Mouse (Mus musculus) small intestine, adult 2 months (tissue): Measurements from ENCODE around the gene Fam126a. TPM values are rescaled to one million over a fixed set of nuclear protein-coding genes. Genes with fewer than 3 reads are reported as not detected.

Experiments
- H3K27ac ChIP-seq: fragments of 200-500 bp; 2 replicates; pipeline ENCODE4 v1.5.1; 2012; ENCODE audit warnings: low read depth, low read length, control low read depth, inconsistent platforms; ENCODE audit not compliant: insufficient read depth
- H3K27me3 ChIP-seq: fragments of 200-500 bp; 2 replicates; pipeline ENCODE4 v1.6.1; 2012; ENCODE audit warnings: mild to moderate bottlenecking, moderate library complexity, low read length, inconsistent platforms; ENCODE audit not compliant: control insufficient read depth, insufficient read depth
- H3K36me3 ChIP-seq: fragments of 200-500 bp; 2 replicates; pipeline ENCODE4 v1.6.1; 2012; ENCODE audit warnings: mild to moderate bottlenecking, low read length, control low read depth, inconsistent platforms; ENCODE audit not compliant: control insufficient read depth, insufficient read depth
- H3K4me1 ChIP-seq: fragments of 200-500 bp; 2 replicates; pipeline ENCODE4 v1.6.1; 2012; ENCODE audit warnings: low read length, inconsistent platforms, mixed read lengths; ENCODE audit not compliant: control insufficient read depth, insufficient read depth, insufficient read length
- H3K4me3 ChIP-seq: fragments of 200-500 bp; 2 replicates; pipeline ENCODE4 v1.5.1; 2012; ENCODE audit warnings: low read depth, mild to moderate bottlenecking, control low read depth, inconsistent platforms, low read length, moderate library complexity
- CTCF ChIP-seq: fragments of 200-500 bp; IDR thresholded peaks from 2 replicates; pipeline ENCODE4 v1.5.1; 2012; ENCODE audit warnings: low read depth, mild to moderate bottlenecking, control low read depth, inconsistent platforms, low read length, moderate library complexity, mixed read lengths; ENCODE audit not compliant: insufficient replicate concordance, insufficient read length; ENCODE audit errors: extremely low read depth
- POLR2A ChIP-seq: fragments of 200-500 bp; IDR thresholded peaks from 2 replicates; pipeline ENCODE4 v1.6.1; 2012; ENCODE audit warnings: low read depth, mild to moderate bottlenecking, control low read depth, inconsistent platforms, low read length, moderate library complexity
- WGBS: fragments of 180-500 bp; shearing (Covaris S2); methylation state at CpG from one replicate; pipeline ENCODE4 v1.1.7; 2018; 5-methylcytosine and 5-hydroxymethylcytosine counted together
- polyA plus RNA-seq: library from polyadenylated mRNA; depleted of rRNA; stranded (reverse); fragments of >200 nt; gene quantifications from 2 replicates; pipeline ENCODE4 v1.2.3, GENCODE M21; 2012

Gene Fam126a
- polyA plus RNA-seq, 1 experiment: 1.1 TPM

GRCm38 (mm10) chr5:23964599-23965165, 65.8 kb downstream of the Fam126a start:
- no peak overlapping the region for H3K4me3 ChIP-seq
- H3K27ac ChIP-seq: no peak overlapping the region
- H3K36me3 ChIP-seq: peaks cover 2% of the 10 kb centered on the region; the same call in 1 of the 2 replicates
- H3K4me1 ChIP-seq: no peaks in the 10 kb centered on the region
- H3K27me3 ChIP-seq: no peaks in the 10 kb centered on the region
- WGBS: 85% methylated on average over 10 of the region's 10 CpGs
- TF ChIP-seq CTCF: no peak
- TF ChIP-seq POLR2A: no peak

GRCm38 (mm10) chr5:23953047-23953446, 77.4 kb downstream of the Fam126a start:
- H3K27me3 ChIP-seq: no peaks in the 10 kb centered on the region
- H3K27ac ChIP-seq: no peak overlapping the region
- WGBS: 95% methylated on average over 5 of the region's 5 CpGs
- no peaks in the 10 kb centered on the region for H3K4me1 ChIP-seq
- TF ChIP-seq CTCF (no peak), POLR2A (no peak)
- H3K36me3 ChIP-seq: no peaks in the 10 kb centered on the region
- no peak overlapping the region for H3K4me3 ChIP-seq

GRCm38 (mm10) chr5:23948071-23948470, 82.4 kb downstream of the Fam126a start:
- no peaks in the 10 kb centered on the region for H3K4me1 ChIP-seq
- H3K27ac ChIP-seq: no peak overlapping the region
- H3K4me3 ChIP-seq: no peak overlapping the region
- H3K27me3 ChIP-seq: no peaks in the 10 kb centered on the region
- TF ChIP-seq POLR2A: no peak
- no peak for TF ChIP-seq CTCF
- WGBS: 59% methylated on average over 3 of the region's 3 CpGs
- H3K36me3 ChIP-seq: no peaks in the 10 kb centered on the region

DNA sequence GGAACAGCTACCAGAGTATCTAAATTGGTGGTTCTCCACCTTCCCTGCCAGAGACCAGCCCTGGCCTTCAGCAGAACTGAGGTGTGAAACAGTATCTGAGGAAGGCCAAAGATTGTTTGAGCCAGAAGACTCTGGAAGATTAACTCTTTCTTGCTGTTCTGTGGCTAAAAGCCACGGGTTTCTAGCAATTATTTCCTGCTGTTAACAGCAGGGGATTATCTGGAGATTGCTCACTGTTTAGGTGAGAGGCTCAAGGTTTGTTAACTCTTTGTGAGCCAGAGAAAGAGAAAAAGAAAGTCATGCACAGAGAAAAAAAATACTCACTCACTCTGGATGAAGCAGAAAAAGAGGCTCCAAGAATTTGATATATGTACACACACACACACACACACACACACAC, 85.4 kb downstream of the Fam126a start:
- TF ChIP-seq POLR2A: no peak
- TF ChIP-seq CTCF: no peak
- H3K27ac ChIP-seq: no peak overlapping the region
- 5% methylated on average over 1 of the region's 1 CpGs for WGBS
- no peaks in the 10 kb centered on the region for H3K4me1 ChIP-seq
- H3K27me3 ChIP-seq: no peaks in the 10 kb centered on the region
- H3K36me3 ChIP-seq: no peaks in the 10 kb centered on the region
- H3K4me3 ChIP-seq: no peak overlapping the region

- H3K4me3 ChIP-seq: no peak overlapping the region
- H3K27ac ChIP-seq: no peak overlapping the region
- WGBS: 76% methylated on average over 2 of the region's 2 CpGs
- H3K27me3 ChIP-seq: no peaks in the 10 kb centered on the region
- no peaks in the 10 kb centered on the region for H3K36me3 ChIP-seq
- H3K4me1 ChIP-seq: no peaks in the 10 kb centered on the region
- TF ChIP-seq CTCF (no peak), POLR2A (no peak)
These were observed 87.0 kb downstream of the Fam126a start for GRCm38 (mm10) chr5:23943534-23943933.

- WGBS: 87% methylated on average over 12 of the region's 12 CpGs
- TF ChIP-seq POLR2A (no peak), CTCF (no peak)
These were observed 106.9 kb downstream of the Fam126a start for GRCm38 (mm10) chr5:23923481-23924165.

DNA sequence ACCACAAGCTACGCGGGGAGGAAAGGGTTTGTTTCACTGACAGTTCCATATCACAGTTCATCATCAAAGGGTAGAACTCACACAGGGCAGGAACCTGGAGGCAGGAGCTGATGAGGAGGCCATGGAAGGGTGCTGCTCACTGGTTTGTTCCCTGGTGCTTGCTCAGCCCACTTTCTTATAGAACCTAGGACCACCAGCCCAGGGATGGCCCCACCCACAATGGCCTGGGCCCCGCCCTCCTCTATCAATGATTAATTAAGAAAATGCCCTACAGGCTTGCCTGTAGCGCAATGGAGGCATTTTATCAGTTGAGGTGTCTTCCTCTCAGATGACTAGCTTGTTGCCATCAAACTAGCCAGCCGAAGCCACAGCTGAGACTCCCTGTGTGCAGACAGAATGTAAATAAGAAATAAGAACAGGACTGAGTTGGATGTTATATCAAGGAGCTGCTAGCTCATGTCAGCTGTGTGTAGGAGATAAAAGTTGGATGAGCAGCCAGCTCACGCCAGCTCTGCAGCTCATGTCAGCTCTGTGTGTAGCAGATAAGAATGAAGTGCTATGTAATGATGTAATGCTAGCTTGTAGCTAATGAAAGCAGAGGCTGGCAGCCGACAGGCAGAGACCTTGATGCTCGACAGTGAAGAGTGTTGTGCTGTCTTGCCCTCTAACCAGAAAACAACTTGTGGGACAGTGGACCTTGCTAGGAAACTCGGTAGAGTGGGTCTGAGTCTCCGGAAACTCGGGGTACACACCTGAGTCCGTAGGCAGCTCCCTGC, 107.8 kb downstream of the Fam126a start:
- WGBS: 61% methylated on average over 12 of the region's 12 CpGs
- TF ChIP-seq POLR2A (no peak), CTCF (no peak)
- Histone ChIP-seq H3K4me1 (no peaks in the 10 kb centered on the region), H3K27me3 (no peaks in the 10 kb centered on the region), H3K4me3 (no peak overlapping the region), H3K27ac (no peak overlapping the region), H3K36me3 (no peaks in the 10 kb centered on the region)

More at GRCm38 (mm10) chr5:23923481-23924165, 106.9 kb downstream of the Fam126a start:
- Histone ChIP-seq H3K27me3 (no peaks in the 10 kb centered on the region), H3K36me3 (no peaks in the 10 kb centered on the region), H3K27ac (no peak overlapping the region), H3K4me3 (no peak overlapping the region), H3K4me1 (no peaks in the 10 kb centered on the region)
